Mouse (Mus musculus): ENCODE measurements at regions not wholly inside any gene's neighbourhood (a gene's known extent, or its start where the extent isn't known, plus 50 kb on each side); places are given as distances from the start of the nearest gene placed in this dataset.

DNA sequence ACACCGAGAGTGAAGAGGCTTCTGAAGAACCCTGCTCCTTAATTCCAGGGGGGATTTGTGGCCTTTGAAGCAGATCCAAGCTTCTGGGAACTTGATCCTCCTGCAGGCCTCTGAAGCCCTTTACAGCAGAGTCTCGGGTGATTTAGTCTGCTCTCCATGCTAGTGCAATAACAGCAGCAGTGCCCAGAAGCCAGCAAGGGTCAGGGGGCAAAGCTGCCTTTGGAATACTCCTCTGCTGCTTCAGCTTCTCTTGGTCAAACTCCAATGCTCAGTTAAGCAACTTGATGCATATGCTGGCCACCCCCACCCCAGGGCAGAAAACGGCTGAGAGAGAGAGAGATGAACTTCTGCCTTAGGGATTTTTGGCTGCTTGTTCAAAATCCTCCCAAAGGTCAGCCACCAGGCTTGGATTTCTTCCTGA lies 82.8 kb upstream of the N4bp1 start:
- DNase-seq, result no peak

DNA sequence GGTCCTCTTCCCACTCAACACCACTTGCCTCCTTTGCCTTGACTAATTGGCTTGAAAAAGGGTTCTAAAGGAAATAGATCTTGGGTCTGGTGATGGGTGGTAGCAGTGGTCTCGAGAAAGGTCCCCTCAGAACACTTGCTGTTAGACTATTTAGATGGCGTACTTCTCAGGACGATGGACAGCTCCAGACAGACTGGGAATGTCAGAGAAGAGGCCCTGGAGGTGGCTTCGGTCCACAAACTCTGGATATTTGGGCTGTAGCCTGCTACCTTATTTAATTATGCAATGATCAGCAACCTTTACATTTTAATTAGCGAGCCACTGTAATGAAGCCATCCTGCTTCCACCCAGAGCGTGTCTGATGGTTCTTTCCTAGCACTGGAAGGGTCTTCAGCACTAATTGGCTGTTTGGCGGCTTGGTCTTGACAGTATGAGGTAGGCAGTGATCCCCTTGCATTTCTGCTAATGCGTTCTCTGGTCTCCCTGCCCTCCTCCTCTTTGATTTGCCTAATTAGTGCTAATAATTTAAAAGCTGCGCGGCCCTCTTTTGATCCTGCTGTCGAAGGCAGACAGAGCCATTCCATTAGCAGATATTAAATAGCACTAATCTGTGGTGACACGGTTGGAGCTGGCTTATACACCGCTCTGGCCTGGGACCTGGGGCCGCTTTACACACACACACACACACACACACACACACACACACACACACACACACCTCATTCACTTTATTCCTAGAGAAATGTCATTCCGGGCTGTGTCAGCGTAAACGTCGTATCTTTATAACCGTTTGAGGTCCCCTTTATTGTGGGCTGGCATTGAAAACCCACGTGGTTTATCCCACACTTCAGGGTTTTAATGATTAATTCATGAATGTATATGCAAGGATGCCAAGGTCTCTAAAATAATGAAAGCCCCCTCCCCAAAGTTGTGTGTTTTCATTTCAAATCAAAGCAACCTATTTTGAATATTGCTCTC lies 76.4 kb upstream of the N4bp1 start:
- DNase-seq, result no peak
